Mouse (Mus musculus): ENCODE data around the gene Zfp865. TPM values are rescaled to one million over a fixed set of nuclear protein-coding genes. Genes with fewer than 3 reads are reported as not detected.

The Zfp865 gene
- polyA plus RNA-seq, 1 experiment from 2014 or later: 4.4 TPM

DNA sequence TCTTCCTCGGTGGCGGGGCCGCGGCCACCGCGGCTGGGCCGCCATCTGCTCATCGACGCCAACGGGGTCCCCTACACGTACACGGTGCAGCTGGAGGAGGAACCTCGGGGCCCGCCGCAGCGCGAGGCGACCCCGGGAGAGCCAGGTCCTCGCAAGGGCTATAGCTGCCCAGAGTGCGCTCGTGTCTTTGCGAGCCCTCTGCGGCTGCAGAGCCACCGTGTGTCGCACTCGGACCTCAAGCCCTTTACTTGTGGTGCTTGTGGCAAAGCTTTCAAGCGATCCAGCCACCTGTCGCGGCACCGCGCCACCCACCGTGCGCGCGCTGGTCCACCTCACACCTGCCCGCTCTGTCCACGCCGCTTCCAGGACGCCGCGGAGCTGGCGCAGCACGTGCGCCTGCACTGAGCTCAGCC lies 32.8 kb downstream of the Zfp865 start:
- peak overlapping the region; percentile 57; the same call in 1 of the 2 replicates for H3K9ac ChIP-seq (ENCODE audit: low read length)
- peak overlapping the region; percentile 94 for H3K4me2 ChIP-seq (ENCODE audit: low read length)
- no peak overlapping the region for H3K27ac ChIP-seq (replicated peaks in 1 of 2; ENCODE audit: control insufficient read depth in 1 of 2, insufficient read depth in 1 of 2, low read depth in 2 of 2, low read length in 2 of 2)
- H3K9me3 ChIP-seq (ENCODE audit: control insufficient read depth, low read length): no peaks in the 10 kb centered on the region
- H3K36me3 ChIP-seq (ENCODE audit: control insufficient read depth, insufficient read depth, low read length): no peaks in the 10 kb centered on the region
- H3K4me3 ChIP-seq (ENCODE audit: control insufficient read depth in 1 of 2, insufficient read depth in 1 of 2, low read depth in 1 of 2, low read length in 2 of 2): peak overlapping the region; percentile 21 to 77
- ATAC-seq (ENCODE audit: insufficient number of reproducible peaks, insufficient read depth, low FRiP score, low read depth): no peak
- WGBS: 7% methylated on average over 43 of the region's 45 CpGs
- peaks cover 10 to 38% of the 10 kb centered on the region in 2 experiments for H3K4me1 ChIP-seq (ENCODE audit: control insufficient read depth in 2 of 2, insufficient read depth in 2 of 2, low read length in 2 of 2)
- peaks cover 62% of the 10 kb centered on the region for H3K27me3 ChIP-seq (ENCODE audit: control insufficient read depth, insufficient read depth, low read length)

DNA sequence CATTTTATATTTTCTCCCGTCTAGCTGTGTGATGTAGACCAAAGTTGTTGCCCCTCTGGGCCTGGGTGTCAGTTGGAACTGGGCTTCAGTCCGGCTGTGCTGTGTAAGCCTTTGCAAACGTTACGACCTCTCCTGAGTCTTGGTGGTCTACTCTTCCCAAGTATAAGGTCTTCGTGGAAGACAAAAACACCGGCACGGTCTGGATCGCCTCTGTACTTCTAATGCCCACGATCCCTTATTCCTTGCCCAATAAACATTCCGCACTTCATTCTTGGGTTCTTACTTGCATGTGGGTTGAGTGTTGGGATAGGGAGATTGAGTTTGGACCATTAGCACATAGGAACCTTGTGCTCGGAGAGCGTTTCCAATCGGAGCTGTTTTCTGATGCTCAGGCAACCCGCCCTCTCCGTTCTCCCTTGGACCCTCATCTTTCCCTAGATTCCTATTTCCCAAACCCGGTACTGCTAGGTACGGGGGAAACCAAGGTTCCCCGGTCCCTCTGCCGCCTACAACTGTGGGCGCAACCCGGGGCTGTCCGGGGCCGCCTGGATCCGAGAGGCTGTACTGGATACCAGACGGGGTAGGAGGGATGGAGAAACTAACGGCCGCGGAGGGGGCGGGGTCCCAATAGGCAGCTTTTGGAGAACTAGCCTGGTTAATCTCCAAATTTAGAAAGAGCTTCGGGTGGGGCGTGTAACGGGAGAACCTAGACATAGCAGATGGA lies 33.4 kb downstream of the Zfp865 start:
- WGBS: 11% methylated on average over 32 of the region's 32 CpGs
- Histone ChIP-seq H3K27me3 (ENCODE audit: control insufficient read depth, insufficient read depth, low read length) (peaks cover 69% of the 10 kb centered on the region), H3K4me3 (ENCODE audit: control insufficient read depth in 1 of 2, insufficient read depth in 1 of 2, low read depth in 1 of 2, low read length in 2 of 2) (peak overlapping the region; percentile 36 to 77), H3K27ac (replicated peaks in 1 of 2; ENCODE audit: control insufficient read depth in 1 of 2, insufficient read depth in 1 of 2, low read depth in 2 of 2, low read length in 2 of 2) (no peak overlapping the region), H3K4me2 (ENCODE audit: low read length) (peak overlapping the region; percentile 94), H3K4me1 (ENCODE audit: control insufficient read depth in 2 of 2, insufficient read depth in 2 of 2, low read length in 2 of 2) (peaks cover 10 to 38% of the 10 kb centered on the region in 2 experiments), H3K36me3 (ENCODE audit: control insufficient read depth, insufficient read depth, low read length) (no peaks in the 10 kb centered on the region), H3K9ac (ENCODE audit: low read length) (peak overlapping the region; percentile 57; the same call in 1 of the 2 replicates), H3K9me3 (ENCODE audit: control insufficient read depth, low read length) (no peaks in the 10 kb centered on the region)
- no peak for ATAC-seq (ENCODE audit: insufficient number of reproducible peaks, insufficient read depth, low FRiP score, low read depth)

DNA sequence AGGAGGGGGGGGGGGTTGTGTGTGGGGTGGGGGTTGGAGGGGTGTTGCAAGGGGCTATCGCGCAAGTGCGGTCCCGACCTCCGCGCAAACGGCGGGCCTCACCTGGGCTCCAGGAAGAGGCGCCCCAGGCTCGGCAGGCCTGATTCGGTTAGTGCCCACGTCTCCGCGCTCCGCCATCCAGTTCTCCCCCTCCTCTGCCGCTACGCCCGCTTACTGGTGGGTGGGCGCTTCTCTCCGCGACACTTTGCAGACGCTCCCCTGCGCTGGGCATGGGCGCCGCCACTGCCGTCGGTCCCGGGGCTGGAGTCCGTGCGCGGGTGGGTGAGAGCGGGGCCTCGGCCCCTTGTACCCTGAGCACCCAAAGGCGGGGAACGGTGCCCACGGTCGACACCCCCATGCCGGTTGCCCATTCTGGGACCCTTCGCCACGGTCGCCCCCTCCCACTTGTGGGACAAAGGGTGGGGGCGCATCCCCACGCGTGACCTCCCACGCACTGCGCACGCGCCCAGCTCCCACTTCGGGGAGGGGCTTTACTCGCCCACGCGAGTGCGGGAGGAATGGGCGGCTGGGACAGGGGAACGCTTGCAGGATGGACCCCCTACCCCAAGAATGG lies 36.6 kb downstream of the Zfp865 start:
- peaks cover 10 to 36% of the 10 kb centered on the region in 2 experiments for H3K4me1 ChIP-seq (ENCODE audit: control insufficient read depth in 2 of 2, insufficient read depth in 2 of 2, low read length in 2 of 2)
- peak overlapping the region; percentile 62 for H3K4me2 ChIP-seq (ENCODE audit: low read length)
- peak overlapping the region; percentile 66 for H3K9ac ChIP-seq (ENCODE audit: low read length)
- H3K4me3 ChIP-seq (ENCODE audit: control insufficient read depth in 1 of 2, insufficient read depth in 1 of 2, low read depth in 1 of 2, low read length in 2 of 2): peak overlapping the region; percentile 38 to 41
- no peak overlapping the region for H3K27ac ChIP-seq (replicated peaks in 1 of 2; ENCODE audit: control insufficient read depth in 1 of 2, insufficient read depth in 1 of 2, low read depth in 2 of 2, low read length in 2 of 2)
- no peaks in the 10 kb centered on the region for H3K36me3 ChIP-seq (ENCODE audit: control insufficient read depth, insufficient read depth, low read length)
- H3K27me3 ChIP-seq (ENCODE audit: control insufficient read depth, insufficient read depth, low read length): peaks cover 72% of the 10 kb centered on the region
- 3% methylated on average over 49 of the region's 55 CpGs for WGBS
- H3K9me3 ChIP-seq (ENCODE audit: control insufficient read depth, low read length): no peaks in the 10 kb centered on the region
- no peak for ATAC-seq (ENCODE audit: insufficient number of reproducible peaks, insufficient read depth, low FRiP score, low read depth)

DNA sequence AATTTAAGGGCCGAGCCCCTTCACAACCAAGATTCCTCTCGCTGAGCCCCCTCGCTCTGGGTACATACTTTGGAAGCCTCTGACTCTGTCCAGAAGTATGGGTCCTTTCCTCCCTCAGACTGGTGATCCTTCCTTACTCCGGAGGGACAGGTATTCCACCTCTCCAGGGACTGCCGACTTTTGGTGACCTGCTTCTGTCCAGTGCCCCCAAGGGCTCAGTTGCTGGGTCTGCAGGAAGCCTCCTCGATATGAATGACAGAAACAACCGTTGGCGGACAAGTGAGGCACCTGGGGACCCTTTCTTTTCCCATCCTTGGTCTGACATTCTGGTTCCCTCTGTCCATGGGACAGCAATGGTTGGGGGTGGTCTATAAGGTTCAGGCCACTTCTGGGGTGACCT lies 37.2 kb downstream of the Zfp865 start:
- H3K4me2 ChIP-seq (ENCODE audit: low read length): peak overlapping the region; percentile 62; the same call in 1 of the 2 replicates

DNA sequence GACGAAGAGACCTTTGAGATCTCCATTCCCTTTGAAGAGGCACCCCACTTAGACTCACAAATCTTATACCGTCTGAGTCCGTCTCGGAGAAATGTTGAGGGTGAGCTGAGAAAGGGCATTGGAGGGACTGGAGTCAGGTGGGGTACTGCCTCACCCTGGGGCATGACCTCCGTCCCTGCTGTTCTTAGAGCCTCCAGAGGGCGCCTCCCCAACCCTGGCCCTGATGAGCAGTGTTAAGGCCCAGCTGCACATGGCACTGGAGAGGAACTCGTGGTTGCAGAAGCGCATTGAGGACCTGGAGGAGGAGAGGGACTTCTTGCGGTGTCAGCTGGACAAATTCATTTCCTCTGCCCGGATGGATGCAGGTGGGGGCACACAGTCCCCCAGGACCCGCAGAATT lies 37.6 kb downstream of the Zfp865 start:
- H3K4me3 ChIP-seq (ENCODE audit: control insufficient read depth in 1 of 2, insufficient read depth in 1 of 2, low read depth in 1 of 2, low read length in 2 of 2): no peak overlapping the region
- H3K4me2 ChIP-seq (ENCODE audit: low read length): no peak overlapping the region
- peaks cover 8 to 25% of the 10 kb centered on the region in 2 experiments; a peak in 3 of 4 replicates for H3K4me1 ChIP-seq (ENCODE audit: control insufficient read depth in 2 of 2, insufficient read depth in 2 of 2, low read length in 2 of 2)
- H3K27me3 ChIP-seq (ENCODE audit: control insufficient read depth, insufficient read depth, low read length): peaks cover 61% of the 10 kb centered on the region
- no peaks in the 10 kb centered on the region for H3K9me3 ChIP-seq (ENCODE audit: control insufficient read depth, low read length)
- no peak overlapping the region for H3K27ac ChIP-seq (replicated peaks in 1 of 2; ENCODE audit: control insufficient read depth in 1 of 2, insufficient read depth in 1 of 2, low read depth in 2 of 2, low read length in 2 of 2)
- H3K36me3 ChIP-seq (ENCODE audit: control insufficient read depth, insufficient read depth, low read length): no peaks in the 10 kb centered on the region
- 32% methylated on average over 11 of the region's 11 CpGs for WGBS
- ATAC-seq (ENCODE audit: insufficient number of reproducible peaks, insufficient read depth, low FRiP score, low read depth): no peak
- H3K9ac ChIP-seq (ENCODE audit: low read length): no peak overlapping the region

More for the DNA sequence above, 37.2 kb downstream of the Zfp865 start:
- peaks cover 66% of the 10 kb centered on the region for H3K27me3 ChIP-seq (ENCODE audit: control insufficient read depth, insufficient read depth, low read length)
- peak overlapping the region; percentile 38 to 41; a peak in 3 of 4 replicates for H3K4me3 ChIP-seq (ENCODE audit: control insufficient read depth in 1 of 2, insufficient read depth in 1 of 2, low read depth in 1 of 2, low read length in 2 of 2)
- peak overlapping the region; percentile 66; the same call in 1 of the 2 replicates for H3K9ac ChIP-seq (ENCODE audit: low read length)
- H3K36me3 ChIP-seq (ENCODE audit: control insufficient read depth, insufficient read depth, low read length): no peaks in the 10 kb centered on the region
- ATAC-seq (ENCODE audit: insufficient number of reproducible peaks, insufficient read depth, low FRiP score, low read depth): no peak
- H3K27ac ChIP-seq (replicated peaks in 1 of 2; ENCODE audit: control insufficient read depth in 1 of 2, insufficient read depth in 1 of 2, low read depth in 2 of 2, low read length in 2 of 2): no peak overlapping the region
- no peaks in the 10 kb centered on the region for H3K9me3 ChIP-seq (ENCODE audit: control insufficient read depth, low read length)
- peaks cover 9 to 30% of the 10 kb centered on the region in 2 experiments for H3K4me1 ChIP-seq (ENCODE audit: control insufficient read depth in 2 of 2, insufficient read depth in 2 of 2, low read length in 2 of 2)
- 31% methylated on average over 8 of the region's 8 CpGs for WGBS

DNA sequence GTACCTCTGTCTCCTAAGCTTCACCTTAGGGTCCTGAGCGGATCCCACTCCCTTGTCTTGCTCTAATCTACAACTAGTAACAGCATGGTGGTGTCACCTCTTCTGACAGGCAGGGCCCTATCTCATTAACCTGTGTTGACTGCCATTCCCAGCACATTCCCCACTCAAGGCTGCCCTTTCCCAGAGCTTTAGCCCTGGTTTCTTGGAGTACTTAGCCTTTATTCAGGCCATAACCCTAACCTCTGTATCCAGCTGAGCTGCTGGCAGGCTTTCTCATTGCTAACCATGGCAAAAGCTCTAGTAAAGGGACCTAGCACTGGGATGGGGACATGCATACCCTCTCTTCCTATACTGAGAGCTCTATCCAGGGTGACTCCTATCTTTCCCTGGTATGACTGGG lies 38.5 kb downstream of the Zfp865 start:
- no peak overlapping the region for H3K27ac ChIP-seq (replicated peaks in 1 of 2; ENCODE audit: control insufficient read depth in 1 of 2, insufficient read depth in 1 of 2, low read depth in 2 of 2, low read length in 2 of 2)

DNA sequence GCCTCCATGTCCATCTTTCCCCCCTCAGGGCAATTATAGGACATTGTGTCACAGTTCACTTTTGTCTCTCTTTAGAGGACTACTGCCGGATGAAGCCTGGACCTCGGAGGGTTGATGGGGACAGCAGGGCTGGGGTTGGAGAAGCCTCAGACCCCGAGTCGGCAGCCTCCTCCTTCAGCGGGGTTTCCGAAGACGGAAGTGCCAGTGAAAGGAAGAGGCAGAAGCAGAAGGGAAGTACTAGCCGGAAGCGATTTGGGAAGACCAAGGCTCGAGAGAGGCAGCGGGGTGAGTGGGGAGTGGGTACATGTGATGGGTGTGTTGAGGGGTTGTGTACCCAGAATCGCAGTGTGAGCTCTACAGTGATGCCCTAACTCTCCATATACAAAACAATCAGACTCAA lies 39.2 kb downstream of the Zfp865 start:
- no peak for ATAC-seq (ENCODE audit: insufficient number of reproducible peaks, insufficient read depth, low FRiP score, low read depth)
- H3K4me3 ChIP-seq (ENCODE audit: control insufficient read depth in 1 of 2, insufficient read depth in 1 of 2, low read depth in 1 of 2, low read length in 2 of 2): no peak overlapping the region
- H3K27ac ChIP-seq (replicated peaks in 1 of 2; ENCODE audit: control insufficient read depth in 1 of 2, insufficient read depth in 1 of 2, low read depth in 2 of 2, low read length in 2 of 2): no peak overlapping the region
- peaks cover 45% of the 10 kb centered on the region for H3K27me3 ChIP-seq (ENCODE audit: control insufficient read depth, insufficient read depth, low read length)
- 88% methylated on average over 12 of the region's 12 CpGs for WGBS
- H3K9ac ChIP-seq (ENCODE audit: low read length): no peak overlapping the region
- peaks cover 5 to 26% of the 10 kb centered on the region in 2 experiments; a peak in 3 of 4 replicates for H3K4me1 ChIP-seq (ENCODE audit: control insufficient read depth in 2 of 2, insufficient read depth in 2 of 2, low read length in 2 of 2)
- no peaks in the 10 kb centered on the region for H3K9me3 ChIP-seq (ENCODE audit: control insufficient read depth, low read length)
- peaks cover 4% of the 10 kb centered on the region for H3K36me3 ChIP-seq (ENCODE audit: control insufficient read depth, insufficient read depth, low read length)
- H3K4me2 ChIP-seq (ENCODE audit: low read length): peak overlapping the region; percentile 98; the same call in 1 of the 2 replicates

More for the DNA sequence above, 38.5 kb downstream of the Zfp865 start:
- no peaks in the 10 kb centered on the region for H3K9me3 ChIP-seq (ENCODE audit: control insufficient read depth, low read length)
- no peak for ATAC-seq (ENCODE audit: insufficient number of reproducible peaks, insufficient read depth, low FRiP score, low read depth)
- H3K27me3 ChIP-seq (ENCODE audit: control insufficient read depth, insufficient read depth, low read length): peaks cover 53% of the 10 kb centered on the region
- peaks cover 7 to 24% of the 10 kb centered on the region in 2 experiments; a peak in 3 of 4 replicates for H3K4me1 ChIP-seq (ENCODE audit: control insufficient read depth in 2 of 2, insufficient read depth in 2 of 2, low read length in 2 of 2)
- no peaks in the 10 kb centered on the region for H3K36me3 ChIP-seq (ENCODE audit: control insufficient read depth, insufficient read depth, low read length)
- H3K4me3 ChIP-seq (ENCODE audit: control insufficient read depth in 1 of 2, insufficient read depth in 1 of 2, low read depth in 1 of 2, low read length in 2 of 2): no peak overlapping the region
- H3K4me2 ChIP-seq (ENCODE audit: low read length): no peak overlapping the region
- no peak overlapping the region for H3K9ac ChIP-seq (ENCODE audit: low read length)
- 68% methylated on average over 1 of the region's 1 CpGs for WGBS

Measured in heart, embryonic 14.5 days (tissue).